Mouse (Mus musculus): Measurements from ENCODE around the gene E2f7. TPM values are rescaled to one million over a fixed set of nuclear protein-coding genes. Genes with fewer than 3 reads are reported as not detected.

Gene E2f7
- polyA plus RNA-seq (2015; fragmentation: Nextera tagmentation; extraction: Ambion mirVana) = 6.7 and 9.3 TPM in 2 replicates

- Histone ChIP-seq H3K9me3 (no peaks in the 10 kb centered on the region), H3K4me2 (peak within 1 kb of the TSS; percentile 98), H3K36me3 (no peaks in the 10 kb centered on the region), H3K27ac (replicated peaks) (peak within 1 kb of the TSS; percentile 86), H3K4me1 (replicated peaks) (peaks cover 20% of the 10 kb centered on the region), H3K4me3 (peak within 1 kb of the TSS; percentile 94), H3K27me3 (no peaks in the 10 kb centered on the region), H3K9ac (peak within 1 kb of the TSS; percentile 94)
- WGBS = under 1% methylated on average over 74 of the region's 98 CpGs
- ATAC-seq (ENCODE audit: low FRiP score, low read depth) = peak; percentile 98
Observed at GRCm38 (mm10) chr10:110744686-110745639, at the start of gene E2f7. Gene E2f7, plus strand, starts transcription at chr10:110745439.

DNA sequence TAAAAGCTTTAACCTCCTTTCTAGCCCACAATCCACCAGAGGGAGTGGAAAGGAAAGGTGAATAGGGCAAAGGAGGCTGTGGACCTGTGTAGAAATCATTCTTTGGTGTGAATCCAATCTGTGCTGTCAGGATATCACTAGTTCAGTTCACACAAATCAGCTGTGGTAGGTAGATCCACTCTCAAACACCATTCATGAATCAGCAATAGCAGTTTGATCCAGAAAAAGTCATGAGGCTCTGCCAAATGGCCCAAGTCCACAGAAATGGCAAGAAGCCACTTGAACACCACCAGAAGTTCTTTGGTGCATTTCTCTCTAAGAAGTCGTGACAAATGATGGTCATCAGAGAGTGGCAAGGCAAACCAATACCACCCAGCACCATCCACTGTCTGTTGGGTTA lies 44.0 kb upstream of the E2f7 start:
- H3K4me2 ChIP-seq = no peak overlapping the region
- no peak for ATAC-seq (ENCODE audit: low FRiP score, low read depth)
- 89% methylated on average over 1 of the region's 1 CpGs for WGBS

GRCm38 (mm10) chr10:110705672-110706071 lies 39.6 kb upstream of the E2f7 start:
- 58% methylated on average over 9 of the region's 9 CpGs for WGBS
- ATAC-seq (ENCODE audit: low FRiP score, low read depth) = no peak
- no peaks in the 10 kb centered on the region for H3K36me3 ChIP-seq

More for the DNA sequence above, 44.0 kb upstream of the E2f7 start:
- Histone ChIP-seq H3K27me3 (no peaks in the 10 kb centered on the region), H3K9ac (no peak overlapping the region), H3K4me1 (replicated peaks) (no peaks in the 10 kb centered on the region), H3K27ac (replicated peaks) (no peak overlapping the region), H3K4me3 (no peak overlapping the region), H3K9me3 (no peaks in the 10 kb centered on the region), H3K36me3 (no peaks in the 10 kb centered on the region)

DNA sequence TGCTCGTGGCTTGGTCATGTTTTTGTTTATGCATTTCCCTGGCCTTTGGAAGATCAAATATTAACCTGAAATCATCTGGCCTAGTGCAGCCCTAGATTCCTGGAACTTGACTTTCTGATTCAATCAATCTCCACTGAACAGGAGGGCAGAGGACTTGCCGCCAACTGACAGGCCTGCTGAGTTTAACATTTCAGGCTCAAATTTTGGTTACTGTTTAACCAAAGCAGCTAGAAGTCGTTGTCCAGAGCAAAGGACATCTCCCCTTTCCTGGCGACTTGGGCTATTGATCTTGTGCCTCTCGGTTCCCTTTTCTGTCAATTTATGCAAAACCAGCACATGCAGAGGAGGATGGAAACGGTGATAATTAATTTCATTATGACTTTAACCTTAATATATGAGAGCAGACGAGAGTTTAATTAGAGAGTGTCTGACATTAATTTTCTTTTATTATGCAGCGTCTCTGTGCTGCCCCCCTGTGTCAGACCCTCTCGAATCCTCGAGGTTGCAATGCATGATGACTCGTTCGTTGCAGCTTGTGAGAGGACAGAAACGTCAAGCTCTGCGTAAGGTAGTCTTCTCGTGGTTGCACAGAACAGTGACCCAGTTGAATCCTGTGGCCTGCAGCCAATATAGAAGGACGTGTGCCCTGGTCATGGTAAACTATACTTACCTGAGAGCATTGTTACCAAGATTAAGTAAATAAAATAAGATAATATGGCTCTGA lies 37.7 kb upstream of the E2f7 start:
- Histone ChIP-seq H3K4me2 (no peak overlapping the region), H3K9me3 (no peaks in the 10 kb centered on the region), H3K36me3 (no peaks in the 10 kb centered on the region), H3K4me1 (replicated peaks) (0 out of 2 replicates have a peak, but pooled peaks cover 3% of the 10 kb centered on the region), H3K27me3 (no peaks in the 10 kb centered on the region), H3K27ac (replicated peaks) (no peak overlapping the region), H3K4me3 (no peak overlapping the region), H3K9ac (no peak overlapping the region)
- 33% methylated on average over 16 of the region's 16 CpGs for WGBS
- no peak for ATAC-seq (ENCODE audit: low FRiP score, low read depth)

More at GRCm38 (mm10) chr10:110705672-110706071, 39.6 kb upstream of the E2f7 start:
- Histone ChIP-seq H3K4me3 (no peak overlapping the region), H3K9ac (no peak overlapping the region), H3K27me3 (no peaks in the 10 kb centered on the region), H3K27ac (replicated peaks) (no peak overlapping the region), H3K9me3 (no peaks in the 10 kb centered on the region), H3K4me2 (no peak overlapping the region), H3K4me1 (replicated peaks) (0 out of 2 replicates have a peak, but pooled peaks cover 3% of the 10 kb centered on the region)

GRCm38 (mm10) chr10:110716887-110717286 lies 28.4 kb upstream of the E2f7 start:
- Histone ChIP-seq H3K9ac (no peak overlapping the region), H3K36me3 (no peaks in the 10 kb centered on the region), H3K9me3 (no peaks in the 10 kb centered on the region), H3K4me2 (no peak overlapping the region), H3K27ac (replicated peaks) (no peak overlapping the region), H3K4me3 (no peak overlapping the region), H3K4me1 (replicated peaks) (no peaks in the 10 kb centered on the region), H3K27me3 (no peaks in the 10 kb centered on the region)
- ATAC-seq (ENCODE audit: low FRiP score, low read depth) = no peak
- 71% methylated on average over 10 of the region's 10 CpGs for WGBS

DNA sequence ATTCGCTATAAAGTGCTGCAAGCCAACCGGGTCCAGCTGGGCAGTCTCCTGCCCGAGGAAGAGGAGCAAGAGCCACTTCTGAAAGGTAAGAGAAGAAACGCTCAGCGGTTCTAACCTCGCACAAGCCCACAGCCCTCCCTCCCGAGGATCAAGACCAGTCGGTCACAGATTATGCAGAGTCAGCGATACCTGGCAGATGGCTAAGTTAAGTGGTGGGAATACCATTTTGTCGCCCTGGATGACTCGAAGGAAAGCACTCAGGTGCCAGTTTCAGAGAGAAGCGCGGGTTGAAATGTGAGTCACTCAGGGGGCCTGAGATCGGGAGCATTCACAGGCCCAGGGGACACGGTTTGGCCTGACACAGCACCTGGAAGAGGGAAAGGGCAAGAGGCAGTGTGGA lies 18.8 kb upstream of the E2f7 start:
- Histone ChIP-seq H3K4me3 (no peak overlapping the region), H3K36me3 (no peaks in the 10 kb centered on the region), H3K9me3 (no peaks in the 10 kb centered on the region), H3K27me3 (no peaks in the 10 kb centered on the region), H3K27ac (replicated peaks) (no peak overlapping the region), H3K4me1 (replicated peaks) (no peaks in the 10 kb centered on the region), H3K4me2 (no peak overlapping the region), H3K9ac (no peak overlapping the region)
- WGBS = 84% methylated on average over 15 of the region's 15 CpGs
- no peak for ATAC-seq (ENCODE audit: low FRiP score, low read depth)

- H3K27ac ChIP-seq (replicated peaks) = no peak overlapping the region
- no peaks in the 10 kb centered on the region for H3K4me1 ChIP-seq (replicated peaks)
- no peak overlapping the region for H3K4me2 ChIP-seq
- no peak overlapping the region for H3K4me3 ChIP-seq
- no peaks in the 10 kb centered on the region for H3K27me3 ChIP-seq
- H3K36me3 ChIP-seq = no peaks in the 10 kb centered on the region
- ATAC-seq (ENCODE audit: low FRiP score, low read depth) = no peak
- H3K9ac ChIP-seq = no peak overlapping the region
- H3K9me3 ChIP-seq = no peaks in the 10 kb centered on the region
- WGBS = 56% methylated on average over 4 of the region's 4 CpGs
Observed at GRCm38 (mm10) chr10:110727816-110728215, 17.4 kb upstream of the E2f7 start.

- no peaks in the 10 kb centered on the region for H3K27me3 ChIP-seq
Observed at GRCm38 (mm10) chr10:110733343-110733742, 11.9 kb upstream of the E2f7 start.

GRCm38 (mm10) chr10:110743701-110744100 lies 1.5 kb upstream of the E2f7 start:
- Histone ChIP-seq H3K9ac (no peak overlapping the region), H3K27me3 (no peaks in the 10 kb centered on the region), H3K36me3 (no peaks in the 10 kb centered on the region), H3K4me3 (no peak overlapping the region), H3K9me3 (no peaks in the 10 kb centered on the region), H3K4me1 (replicated peaks) (peaks cover 20% of the 10 kb centered on the region), H3K4me2 (no peak overlapping the region), H3K27ac (replicated peaks) (no peak overlapping the region)
- 84% methylated on average over 6 of the region's 6 CpGs for WGBS
- ATAC-seq (ENCODE audit: low FRiP score, low read depth) = no peak

More at GRCm38 (mm10) chr10:110733343-110733742, 11.9 kb upstream of the E2f7 start:
- ATAC-seq (ENCODE audit: low FRiP score, low read depth) = no peak
- Histone ChIP-seq H3K4me1 (replicated peaks) (no peaks in the 10 kb centered on the region), H3K36me3 (no peaks in the 10 kb centered on the region), H3K4me2 (no peak overlapping the region), H3K27ac (replicated peaks) (no peak overlapping the region), H3K9me3 (no peaks in the 10 kb centered on the region), H3K4me3 (no peak overlapping the region), H3K9ac (no peak overlapping the region)
- WGBS = 28% methylated on average over 6 of the region's 6 CpGs

DNA sequence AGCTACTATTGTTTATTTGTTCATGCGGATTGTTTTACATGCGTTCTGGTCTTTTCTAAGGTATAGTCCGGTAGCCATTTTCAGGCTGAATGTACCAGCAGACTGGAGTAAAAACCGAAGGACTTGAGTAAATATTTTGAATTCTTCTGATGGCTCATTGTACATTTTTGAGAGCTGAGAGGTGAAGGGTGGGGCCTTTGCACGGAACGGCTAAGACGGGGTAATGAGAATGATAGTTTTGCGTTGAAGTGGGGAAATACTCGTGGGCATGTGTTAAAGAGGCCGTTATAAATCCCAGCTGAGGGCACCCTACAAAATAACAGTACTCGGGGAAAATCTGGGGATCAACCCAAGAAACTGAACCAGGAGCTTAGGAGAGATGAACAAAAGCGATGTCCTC lies 1.1 kb upstream of the E2f7 start:
- Histone ChIP-seq H3K4me1 (replicated peaks) (peaks cover 20% of the 10 kb centered on the region), H3K9me3 (no peaks in the 10 kb centered on the region), H3K27me3 (no peaks in the 10 kb centered on the region), H3K9ac (no peak overlapping the region), H3K4me3 (peak overlapping the region; percentile 94; the same call in 1 of the 2 replicates), H3K36me3 (no peaks in the 10 kb centered on the region), H3K27ac (replicated peaks) (no peak overlapping the region), H3K4me2 (peak overlapping the region; percentile 98)
- no peak for ATAC-seq (ENCODE audit: low FRiP score, low read depth)
- WGBS = 69% methylated on average over 12 of the region's 12 CpGs

- peak overlapping the region; percentile 86 for H3K27ac ChIP-seq (replicated peaks)
- H3K27me3 ChIP-seq = no peaks in the 10 kb centered on the region
- H3K4me3 ChIP-seq = peak overlapping the region; percentile 94
- ATAC-seq (ENCODE audit: low FRiP score, low read depth) = no peak; the same call in 1 of the 2 replicates
- no peaks in the 10 kb centered on the region for H3K36me3 ChIP-seq
- H3K4me2 ChIP-seq = peak overlapping the region; percentile 98
- WGBS = 0% methylated on average over 23 of the region's 23 CpGs
- peak overlapping the region; percentile 70 for H3K9ac ChIP-seq
- peaks cover 20% of the 10 kb centered on the region for H3K4me1 ChIP-seq (replicated peaks)
- H3K9me3 ChIP-seq = no peaks in the 10 kb centered on the region
Observed at GRCm38 (mm10) chr10:110745640-110746032, 397 bp downstream of the E2f7 start.

DNA sequence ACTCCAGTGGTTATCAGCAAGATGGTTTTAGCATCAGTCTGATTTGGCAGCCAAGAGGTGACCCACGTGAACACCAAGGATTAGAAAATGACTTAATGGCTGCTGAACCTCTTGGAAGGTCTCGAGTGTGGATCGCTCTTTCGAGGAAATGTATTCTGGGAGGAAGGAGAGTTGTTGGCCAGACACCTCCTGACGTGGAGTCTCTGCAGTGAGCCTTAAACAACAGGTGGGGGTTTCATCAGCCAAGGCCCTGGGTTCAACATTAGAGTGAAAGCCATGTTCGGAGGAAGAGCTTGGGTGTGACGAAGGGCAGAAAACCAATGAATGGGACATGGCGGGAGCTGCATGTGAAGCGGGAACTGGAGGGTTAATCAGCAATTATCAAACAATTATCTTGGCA lies 3.8 kb downstream of the E2f7 start:
- ATAC-seq (ENCODE audit: low FRiP score, low read depth) = no peak
- 94% methylated on average over 9 of the region's 9 CpGs for WGBS
- H3K4me2 ChIP-seq = no peak overlapping the region
- H3K4me1 ChIP-seq (replicated peaks) = peaks cover 19% of the 10 kb centered on the region
- 0 out of 2 replicates have a peak, but pooled peaks cover 2% of the 10 kb centered on the region for H3K36me3 ChIP-seq
- H3K27me3 ChIP-seq = no peaks in the 10 kb centered on the region
- H3K4me3 ChIP-seq = no peak overlapping the region
- H3K9me3 ChIP-seq = no peaks in the 10 kb centered on the region
- H3K9ac ChIP-seq = no peak overlapping the region
- H3K27ac ChIP-seq (replicated peaks) = no peak overlapping the region
